Mouse (Mus musculus) ES-CJ7 (cell line): ENCODE data around the gene Chuk.

Source experiments
- DNase-seq: peaks from one replicate; pipeline ENCODE4 v3.0.0; 2011; ENCODE audit warnings: low read depth, low spot score

Chuk gene

GRCm38 (mm10) chr19:44042121-44042520 lies 65.2 kb downstream of the Chuk start:
- no peak for DNase-seq

GRCm38 (mm10) chr19:44033396-44033795 lies 73.9 kb downstream of the Chuk start:
- no peak for DNase-seq

DNA sequence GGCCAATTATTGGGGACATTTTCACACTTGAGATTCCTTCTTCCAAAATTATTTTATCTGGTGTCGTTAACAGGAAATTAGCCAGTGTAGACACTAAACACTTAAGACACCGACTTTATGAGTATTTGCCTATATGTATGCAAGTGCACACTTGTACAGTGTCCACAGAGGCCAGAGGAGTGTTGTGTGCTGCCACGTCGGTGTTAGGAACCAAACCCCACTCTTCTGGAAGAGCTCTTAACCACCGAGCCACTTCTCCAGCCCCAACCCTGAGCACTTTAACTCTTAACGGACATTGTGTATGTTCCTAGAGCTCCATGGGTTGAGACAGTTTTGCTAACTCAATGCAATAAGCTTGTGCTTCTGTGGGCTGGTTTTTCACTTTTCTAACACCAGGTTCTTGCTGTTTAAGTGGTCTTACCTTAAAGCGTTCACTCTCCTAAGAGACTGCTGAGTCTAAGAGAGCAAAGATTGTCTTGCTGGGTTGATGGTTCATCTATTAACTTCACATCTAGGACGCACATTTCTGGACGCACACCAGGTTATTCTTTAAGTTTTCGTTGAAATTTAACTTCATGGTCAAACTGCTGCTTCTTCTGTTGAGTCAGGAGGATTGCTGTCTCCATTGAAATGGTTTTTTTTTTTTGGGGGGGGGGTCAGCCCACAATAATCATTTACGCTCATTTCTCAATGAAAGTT lies 75.1 kb downstream of the Chuk start:
- DNase-seq, result no peak

- no peak for DNase-seq
Observed at GRCm38 (mm10) chr19:44030024-44030423, 77.3 kb downstream of the Chuk start.

DNA sequence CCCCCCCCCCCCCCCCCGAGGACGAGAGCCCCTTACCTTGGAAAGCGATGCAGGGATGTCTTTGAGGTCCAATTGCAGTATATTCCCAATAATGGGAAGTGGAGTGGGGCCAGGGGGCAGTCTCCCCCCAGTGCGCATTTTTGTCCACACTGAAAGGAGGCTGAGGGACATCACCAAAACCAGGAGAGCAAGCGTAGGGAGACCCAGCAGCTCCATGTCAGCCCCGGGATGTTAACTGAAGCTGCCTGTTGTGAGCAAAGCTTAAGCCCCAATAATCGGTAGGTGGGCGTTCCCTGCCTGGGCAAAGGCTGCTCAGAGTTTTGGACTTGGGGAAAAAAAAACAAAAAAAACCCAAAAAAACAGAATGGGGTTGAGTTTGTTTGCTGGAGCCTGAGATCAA lies 78.3 kb downstream of the Chuk start, which contains the start of gene Cyp2c23:
Gene Cyp2c23, minus strand, starts transcription at position 237 of the 400 bp plus-strand sequence.
- DNase-seq, result no peak

- DNase-seq, result peak; percentile 59
Observed at GRCm38 (mm10) chr19:44026956-44027530, 80.2 kb downstream of the Chuk start.

GRCm38 (mm10) chr19:44024921-44025585 lies 82.2 kb downstream of the Chuk start:
- DNase-seq, result no peak
